Mouse (Mus musculus) midbrain, postnatal 0 days (tissue): ENCODE measurements at regions not wholly inside any gene's neighbourhood (a gene's known extent, or its start where the extent isn't known, plus 50 kb on each side); places are given as distances from the start of the nearest gene placed in this dataset.
A peak's percentile ranks its signal among the peaks of the same experiment; 100 is the strongest.

Experiments used
- ATAC-seq: fragments of 200-750 bp; cut with Nextera tagmentation; 2 replicates; pipeline ENCODE4 v1.8.0; 2017; ENCODE audit warnings: moderate number of reproducible peaks, mild to moderate bottlenecking, moderate TSS enrichment, moderate library complexity; ENCODE audit not compliant: low FRiP score
- DNase-seq: peaks from one replicate; pipeline ENCODE4 v3.0.0-alpha.2; 2015; ENCODE audit warnings: low spot score
- H3K27ac ChIP-seq: fragments of 300-500 bp; sonication (generic); 2 replicates; pipeline ENCODE4 v1.5.1; 2014; ENCODE audit warnings: low read depth, mild to moderate bottlenecking, low read length, mixed read lengths
- H3K27me3 ChIP-seq: fragments of 300-500 bp; sonication (generic); 2 replicates; pipeline ENCODE4 v1.6.1; 2014; ENCODE audit warnings: low read length, control low read depth, mixed read lengths; ENCODE audit not compliant: insufficient read depth
- H3K36me3 ChIP-seq: fragments of 300-500 bp; sonication (generic); 2 replicates; pipeline ENCODE4 v1.6.1; 2014; ENCODE audit warnings: low read length, control low read depth, mixed read lengths; ENCODE audit not compliant: insufficient read depth
- H3K4me1 ChIP-seq: fragments of 300-500 bp; sonication (generic); 2 replicates; pipeline ENCODE4 v1.6.1; 2014; ENCODE audit warnings: mild to moderate bottlenecking, control low read depth, antibody characterized with exemption, low read length, mixed read lengths; ENCODE audit not compliant: insufficient read depth
- H3K4me2 ChIP-seq: fragments of 300-500 bp; sonication (generic); 2 replicates; pipeline ENCODE4 v1.6.1; 2014; ENCODE audit warnings: low read depth, mild to moderate bottlenecking, low read length, mixed read lengths; ENCODE audit not compliant: poor library complexity, severe bottlenecking
- H3K4me3 ChIP-seq: fragments of 300-500 bp; sonication (generic); 2 replicates; pipeline ENCODE4 v1.5.1; 2014; ENCODE audit warnings: low read depth, mild to moderate bottlenecking, low read length, moderate library complexity
- H3K9ac ChIP-seq: fragments of 300-500 bp; sonication (generic); replicated peaks from 2 replicates; pipeline ENCODE4 v1.6.1; 2014; ENCODE audit warnings: mild to moderate bottlenecking, low read length, moderate library complexity, mixed read lengths; ENCODE audit not compliant: poor library complexity, severe bottlenecking
- H3K9me3 ChIP-seq: fragments of 300-500 bp; sonication (generic); 2 replicates; pipeline ENCODE4 v1.6.1; 2016; ENCODE audit warnings: low read length, control low read depth
- CTCF ChIP-seq: IDR thresholded peaks from 2 replicates; pipeline ENCODE4 v1.5.1; 2016; ENCODE audit warnings: antibody characterized with exemption, mild to moderate bottlenecking
- WGBS: fragments of 180-500 bp; shearing (Covaris S2); extraction: QIAGEN DNeasy Blood & Tissue Kit; methylation state at CpG from one replicate; pipeline ENCODE4 v1.1.7; 2014; 5-methylcytosine and 5-hydroxymethylcytosine counted together

- H3K9me3 ChIP-seq = no peaks in the 10 kb centered on the region
- H3K27me3 ChIP-seq = no peaks in the 10 kb centered on the region
- no peaks in the 10 kb centered on the region for H3K4me1 ChIP-seq
- no peak overlapping the region for H3K27ac ChIP-seq
- no peak overlapping the region for H3K4me3 ChIP-seq
- WGBS = 72% methylated on average over 3 of the region's 3 CpGs
- no peak for TF ChIP-seq CTCF
- H3K36me3 ChIP-seq = no peaks in the 10 kb centered on the region
- DNase-seq = no peak
- H3K4me2 ChIP-seq = no peak overlapping the region
- ATAC-seq = no peak
- H3K9ac ChIP-seq = no peak overlapping the region
These were observed 74.4 kb downstream of the Tbx19 start for GRCm38 (mm10) chr1:165086131-165086530.

GRCm38 (mm10) chr1:165084753-165085152 is 75.8 kb downstream of the Tbx19 start:
- 91% methylated on average over 9 of the region's 9 CpGs for WGBS
- ATAC-seq (no peak), DNase-seq (no peak)
- TF ChIP-seq CTCF = no peak
- Histone ChIP-seq H3K27me3 (no peaks in the 10 kb centered on the region), H3K9me3 (no peaks in the 10 kb centered on the region), H3K4me2 (no peak overlapping the region), H3K9ac (no peak overlapping the region), H3K4me3 (no peak overlapping the region), H3K4me1 (no peaks in the 10 kb centered on the region), H3K36me3 (no peaks in the 10 kb centered on the region), H3K27ac (no peak overlapping the region)

GRCm38 (mm10) chr1:165084179-165084578 is 76.4 kb downstream of the Tbx19 start:
- TF ChIP-seq CTCF = no peak
- 73% methylated on average over 6 of the region's 6 CpGs for WGBS
- H3K9ac ChIP-seq = no peak overlapping the region
- ATAC-seq = peak; percentile 44; the same call in 1 of the 2 replicates
- H3K4me1 ChIP-seq = no peaks in the 10 kb centered on the region
- no peaks in the 10 kb centered on the region for H3K9me3 ChIP-seq
- H3K4me3 ChIP-seq = no peak overlapping the region
- DNase-seq = peak; percentile 55
- no peak overlapping the region for H3K4me2 ChIP-seq
- H3K27me3 ChIP-seq = no peaks in the 10 kb centered on the region
- H3K36me3 ChIP-seq = no peaks in the 10 kb centered on the region
- no peak overlapping the region for H3K27ac ChIP-seq

- no peak overlapping the region for H3K4me2 ChIP-seq
- TF ChIP-seq CTCF = no peak
- H3K27me3 ChIP-seq = no peaks in the 10 kb centered on the region
- ATAC-seq (no peak), DNase-seq (no peak)
- H3K9ac ChIP-seq = no peak overlapping the region
- H3K36me3 ChIP-seq = no peaks in the 10 kb centered on the region
- H3K27ac ChIP-seq = no peak overlapping the region
- H3K4me1 ChIP-seq = peaks cover 16% of the 10 kb centered on the region; the same call in 1 of the 2 replicates
- H3K9me3 ChIP-seq = no peaks in the 10 kb centered on the region
- H3K4me3 ChIP-seq = no peak overlapping the region
- WGBS = 86% methylated on average over 9 of the region's 9 CpGs
These were observed 80.2 kb downstream of the Tbx19 start for GRCm38 (mm10) chr1:165080351-165080750.

GRCm38 (mm10) chr1:165077313-165077712 is 83.3 kb downstream of the Tbx19 start:
- Histone ChIP-seq H3K9me3 (no peaks in the 10 kb centered on the region), H3K4me3 (no peak overlapping the region), H3K4me2 (no peak overlapping the region), H3K4me1 (peaks cover 21% of the 10 kb centered on the region; the same call in 1 of the 2 replicates), H3K36me3 (no peaks in the 10 kb centered on the region), H3K27ac (peak overlapping the region; percentile 57; the same call in 1 of the 2 replicates), H3K27me3 (no peaks in the 10 kb centered on the region), H3K9ac (no peak overlapping the region)
- DNase-seq (no peak), ATAC-seq (no peak)
- WGBS = 35% methylated on average over 4 of the region's 4 CpGs
- no peak for TF ChIP-seq CTCF

- H3K4me2 ChIP-seq = no peak overlapping the region
- 17% methylated on average over 5 of the region's 5 CpGs for WGBS
- DNase-seq (peak; percentile 95), ATAC-seq (peak; percentile 89)
- H3K4me1 ChIP-seq = peaks cover 21% of the 10 kb centered on the region; the same call in 1 of the 2 replicates
- no peak overlapping the region for H3K4me3 ChIP-seq
- H3K27me3 ChIP-seq = no peaks in the 10 kb centered on the region
- no peaks in the 10 kb centered on the region for H3K36me3 ChIP-seq
- H3K27ac ChIP-seq = peak overlapping the region; percentile 80
- H3K9me3 ChIP-seq = no peaks in the 10 kb centered on the region
- no peak overlapping the region for H3K9ac ChIP-seq
- peak; percentile 71 for TF ChIP-seq CTCF
These were observed 85.1 kb downstream of the Tbx19 start for GRCm38 (mm10) chr1:165075301-165076082.
